Mouse (Mus musculus): ENCODE results near the gene Nrxn3.

Gene Nrxn3

DNA sequence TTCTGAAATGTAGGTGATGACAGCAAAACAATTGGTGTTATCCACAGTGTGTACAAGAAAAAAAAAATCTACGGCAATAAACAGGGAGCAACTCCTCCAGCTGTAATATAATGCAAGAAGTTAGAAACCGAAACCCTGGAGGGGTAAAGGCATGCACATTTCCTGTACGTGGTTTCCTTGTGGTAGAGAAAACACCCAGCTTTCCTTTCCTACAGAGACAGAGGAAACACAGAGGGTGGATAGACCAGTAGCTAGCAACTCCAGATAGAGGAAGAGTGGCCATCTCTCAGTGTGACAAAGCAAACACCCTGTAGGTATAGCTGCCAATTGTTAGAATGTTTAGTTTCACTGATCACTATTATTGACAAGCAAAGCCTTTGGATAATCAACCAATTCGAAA is 642.2 kb downstream of the Nrxn3 start:
- DNase-seq = no peak

DNA sequence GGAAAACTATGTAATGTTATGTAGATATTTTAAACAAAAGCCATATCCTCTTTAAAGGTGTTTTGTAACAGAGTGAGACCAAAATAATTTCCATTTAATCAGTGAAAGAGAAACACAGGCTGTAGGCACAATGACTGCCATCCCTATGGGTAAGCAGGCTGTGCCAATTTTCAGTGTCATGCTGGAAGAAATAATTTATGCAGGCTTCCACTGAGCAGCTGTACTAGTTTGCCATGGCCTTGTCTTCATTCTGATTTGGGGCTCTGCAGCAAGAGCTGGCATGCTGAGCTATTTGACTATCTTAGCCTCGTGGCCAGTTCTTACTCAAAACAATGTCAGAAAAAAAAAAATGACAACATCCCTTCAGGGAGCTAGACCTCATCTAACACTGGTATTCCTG is 647.3 kb downstream of the Nrxn3 start:
- DNase-seq = no peak

DNA sequence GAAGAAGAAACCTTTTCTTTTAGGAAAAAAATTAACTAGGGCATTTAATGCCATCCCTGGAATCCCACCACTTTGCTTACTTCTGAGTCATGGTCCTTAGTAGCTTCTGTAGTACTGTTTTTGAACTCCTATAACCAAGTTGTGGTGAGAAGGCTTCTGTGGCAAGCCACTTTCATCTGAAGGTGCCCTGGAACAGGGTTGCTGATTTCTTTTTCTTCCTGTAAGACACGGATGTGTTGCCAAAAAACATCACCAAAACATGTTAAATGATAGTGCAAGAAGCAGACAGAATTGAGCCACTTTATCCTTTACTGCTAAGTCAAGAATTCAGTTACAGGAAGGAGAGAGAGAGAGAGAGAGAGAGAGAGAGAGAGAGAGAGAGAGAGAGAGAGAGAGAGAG is 653.9 kb downstream of the Nrxn3 start:
- DNase-seq = no peak

DNA sequence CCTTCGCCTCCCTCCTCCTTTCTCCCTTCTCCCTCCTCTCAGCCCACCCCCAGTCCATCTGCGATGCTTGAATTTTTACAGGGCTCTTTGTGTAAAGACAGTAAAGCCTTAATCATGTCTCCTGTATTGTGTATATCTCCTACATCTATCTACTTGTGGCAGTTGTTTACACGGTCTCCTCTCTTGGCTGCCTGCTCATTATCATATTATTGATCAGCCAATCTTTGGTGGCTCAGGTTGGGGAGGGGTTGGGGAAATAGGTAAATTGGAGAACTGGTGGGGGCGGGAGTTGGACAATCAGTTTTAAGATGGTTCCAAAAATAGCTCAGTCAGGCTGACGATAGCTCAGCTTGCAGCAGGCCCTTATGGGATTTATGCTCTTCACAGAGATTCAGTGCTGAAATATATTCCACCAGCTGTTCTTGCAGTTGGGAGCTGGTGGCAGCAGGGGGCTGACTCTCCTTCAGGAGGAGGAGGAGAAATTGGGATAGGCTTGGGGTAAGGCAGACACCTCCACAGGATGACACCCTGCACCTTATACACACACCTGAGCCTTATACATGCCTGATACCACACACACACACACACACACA is 654.5 kb downstream of the Nrxn3 start:
- no peak for DNase-seq

DNA sequence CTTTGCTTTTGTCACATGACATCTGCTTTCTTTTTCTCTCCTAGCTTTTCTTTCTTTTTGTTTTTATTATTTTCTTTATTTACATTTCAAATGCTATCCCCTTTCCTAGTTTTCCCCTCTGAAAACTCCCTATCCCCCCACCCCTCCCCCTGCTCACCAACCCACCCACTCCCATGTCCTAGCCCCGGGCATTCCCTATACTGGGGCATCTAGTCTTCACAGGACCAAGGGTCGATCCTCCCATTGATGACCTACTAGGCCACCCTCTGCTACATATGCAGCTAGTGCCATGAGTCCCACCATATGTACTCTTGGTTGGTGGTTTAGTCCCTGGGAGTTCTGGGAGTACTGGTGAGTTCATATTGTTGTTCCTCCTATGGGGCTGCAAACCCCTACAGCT is 655.0 kb downstream of the Nrxn3 start:
- no peak for DNase-seq

DNA sequence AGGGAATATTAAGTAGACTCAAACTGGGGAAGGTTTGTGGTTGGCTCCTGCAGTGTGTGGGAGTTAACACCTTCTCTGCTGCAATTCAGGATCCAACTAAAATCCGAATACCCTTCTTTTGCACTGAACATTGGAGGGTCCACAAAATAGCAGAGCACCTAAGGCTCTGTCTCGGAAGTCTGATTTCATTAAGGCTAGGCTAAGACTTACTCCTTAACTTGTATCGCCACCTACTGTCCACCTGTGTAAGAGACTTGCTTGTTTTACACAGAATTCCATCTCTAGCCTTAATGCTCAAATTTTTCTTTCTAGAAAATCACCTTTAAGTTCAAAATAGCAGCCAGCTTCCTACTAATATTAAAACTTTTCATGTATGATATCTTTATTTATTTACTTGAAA is 660.6 kb downstream of the Nrxn3 start:
- no peak for DNase-seq

DNA sequence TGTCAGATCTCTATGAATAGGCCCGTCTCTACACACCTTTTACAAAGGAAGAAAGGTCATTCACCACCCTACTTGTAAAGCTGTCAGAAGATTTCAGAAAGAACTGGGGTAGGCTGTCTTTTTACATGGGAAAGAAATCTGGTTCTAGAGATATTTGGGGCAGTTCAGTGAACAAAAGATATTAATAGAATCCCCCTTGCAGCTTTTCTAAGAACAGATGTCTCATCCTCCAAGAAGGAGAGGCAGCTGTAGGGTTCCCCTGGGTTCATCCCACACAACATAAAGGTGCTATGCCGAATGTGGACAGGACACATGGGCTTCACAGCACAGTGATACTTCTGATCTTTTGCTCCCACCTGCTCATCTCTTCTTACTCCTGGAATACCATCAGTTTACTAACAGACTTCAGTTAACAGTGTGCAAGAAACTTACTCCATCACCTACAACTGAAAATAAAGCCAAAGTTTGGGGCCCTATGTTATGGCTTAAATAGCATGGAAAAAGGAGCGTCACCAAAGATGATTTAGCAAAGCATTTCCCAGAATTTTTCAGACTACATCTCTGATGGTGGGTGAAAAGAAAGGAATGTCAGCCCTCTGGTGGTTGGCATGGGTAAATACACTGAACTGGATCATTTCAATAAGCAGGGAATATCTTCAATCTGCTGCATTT is 672.6 kb downstream of the Nrxn3 start:
- DNase-seq = no peak

DNA sequence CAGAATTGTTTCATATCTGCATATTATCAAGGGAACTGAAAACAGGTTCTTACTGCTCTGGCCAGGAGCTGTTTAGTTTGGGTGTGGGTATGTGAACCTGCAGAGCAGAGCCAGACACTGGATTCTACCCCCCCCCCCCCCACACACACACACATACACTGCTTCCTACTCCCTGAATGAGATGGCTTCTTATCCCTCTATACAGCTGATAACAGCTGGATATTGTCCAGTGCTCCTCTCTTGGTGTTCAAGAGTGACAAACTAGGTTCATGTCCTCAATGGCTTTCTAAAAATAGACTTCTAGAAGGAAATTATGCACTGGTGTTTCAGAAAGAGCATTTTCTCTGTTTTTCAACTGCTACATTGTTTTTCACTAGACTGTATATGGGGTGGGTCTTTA is 713.8 kb downstream of the Nrxn3 start:
- no peak for DNase-seq

DNA sequence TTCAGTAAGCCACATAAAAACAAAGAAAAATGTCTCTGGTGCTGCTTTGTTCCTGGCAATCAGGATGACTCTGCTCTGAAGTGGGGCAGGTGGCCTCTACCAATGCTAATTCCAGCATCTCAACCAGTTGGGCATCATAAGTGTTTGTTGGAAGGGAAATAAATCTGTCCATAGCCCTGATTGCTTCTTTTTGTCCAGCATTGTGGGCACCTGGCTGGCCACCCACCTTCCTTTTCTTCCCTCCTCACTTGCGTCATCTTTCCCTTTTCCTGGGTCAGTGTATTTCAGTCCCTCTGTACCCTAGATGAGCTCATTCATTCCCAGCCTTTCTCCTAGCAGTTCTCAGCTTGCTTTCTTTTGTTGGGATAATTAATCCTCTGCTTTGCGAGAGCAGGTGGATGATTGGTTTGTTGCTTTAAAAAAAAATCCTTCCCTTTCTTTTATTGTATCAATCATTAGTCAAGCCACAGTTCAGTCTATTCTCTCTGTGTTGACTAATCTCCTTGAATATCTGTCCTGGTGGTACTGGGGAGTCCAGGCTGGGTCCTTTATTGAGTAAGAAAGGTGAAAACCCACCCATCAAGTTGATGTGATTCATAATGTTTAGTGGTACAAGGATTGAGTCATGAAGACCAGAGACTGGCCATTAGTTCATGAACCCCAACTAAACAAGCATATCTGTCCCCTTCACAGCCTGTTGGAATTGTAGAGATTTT is 719.8 kb downstream of the Nrxn3 start:
- DNase-seq = no peak

DNA sequence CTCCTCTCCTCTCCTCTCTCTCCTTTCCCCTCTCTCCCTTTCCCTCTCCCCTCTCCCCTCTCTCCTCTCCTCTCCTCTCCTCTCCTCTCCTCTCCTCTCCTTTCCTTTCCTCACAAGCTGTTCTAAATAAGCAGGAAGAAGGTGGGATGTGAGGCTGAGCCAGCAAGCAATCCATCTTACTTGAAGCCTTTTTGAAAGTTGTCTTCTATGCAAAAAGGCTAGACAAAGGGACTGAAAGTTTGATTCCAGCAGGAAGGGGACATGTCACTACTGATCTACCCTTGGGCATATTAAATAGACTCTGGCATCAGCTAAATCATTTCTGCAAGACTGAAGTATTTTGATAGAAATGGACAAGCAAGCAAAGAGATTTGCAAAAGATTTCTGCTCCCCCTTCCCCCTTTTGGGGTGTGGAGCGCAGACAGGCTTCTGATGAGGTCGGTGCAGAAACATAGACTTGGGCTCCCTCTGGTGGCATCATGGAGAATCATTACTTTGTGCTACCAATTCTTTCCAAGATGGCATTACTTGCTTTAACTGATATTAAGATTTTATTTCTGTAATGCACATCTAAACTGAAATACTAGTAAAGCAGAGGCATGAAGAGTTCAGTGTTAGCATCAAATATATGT is 728.1 kb downstream of the Nrxn3 start:
- DNase-seq = peak in 1 of 2 experiments; percentile 1

DNA sequence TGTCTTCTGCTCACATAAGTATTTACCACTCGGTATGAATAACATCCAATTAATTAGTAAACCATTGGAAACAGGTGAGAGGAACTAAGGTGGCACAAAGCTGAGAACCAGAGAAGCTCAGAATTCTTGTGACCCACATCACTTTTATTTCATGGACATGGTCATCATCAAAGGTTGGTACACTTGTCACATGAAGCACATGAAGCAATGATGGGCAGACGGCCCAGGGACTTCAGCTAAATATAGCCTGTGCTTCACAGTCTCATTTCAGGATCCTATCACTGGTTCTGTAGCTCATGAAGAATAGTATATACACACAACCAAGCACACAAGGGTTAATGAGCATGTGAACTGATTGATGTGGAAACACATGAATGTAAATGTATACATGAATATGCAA is 747.5 kb downstream of the Nrxn3 start:
- no peak for DNase-seq

DNA sequence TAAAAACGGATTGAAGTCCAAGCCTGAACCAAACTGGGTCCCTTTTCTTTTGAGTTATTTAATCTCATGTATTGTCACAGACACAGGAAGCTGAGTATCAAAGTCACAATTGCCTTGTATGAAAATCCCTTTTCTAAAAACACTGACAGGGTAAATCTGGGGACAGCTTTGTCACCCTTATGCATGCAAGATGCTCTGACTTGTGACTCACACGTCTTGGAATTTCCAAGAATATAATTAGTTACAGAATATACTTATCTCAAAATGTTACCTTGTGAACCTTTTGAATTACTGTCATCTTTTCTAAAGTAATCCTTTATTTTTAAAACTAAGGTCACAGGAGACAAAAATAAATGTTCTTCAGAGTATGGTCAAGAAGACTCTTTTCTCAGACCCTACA is 748.6 kb downstream of the Nrxn3 start:
- no peak for DNase-seq

DNA sequence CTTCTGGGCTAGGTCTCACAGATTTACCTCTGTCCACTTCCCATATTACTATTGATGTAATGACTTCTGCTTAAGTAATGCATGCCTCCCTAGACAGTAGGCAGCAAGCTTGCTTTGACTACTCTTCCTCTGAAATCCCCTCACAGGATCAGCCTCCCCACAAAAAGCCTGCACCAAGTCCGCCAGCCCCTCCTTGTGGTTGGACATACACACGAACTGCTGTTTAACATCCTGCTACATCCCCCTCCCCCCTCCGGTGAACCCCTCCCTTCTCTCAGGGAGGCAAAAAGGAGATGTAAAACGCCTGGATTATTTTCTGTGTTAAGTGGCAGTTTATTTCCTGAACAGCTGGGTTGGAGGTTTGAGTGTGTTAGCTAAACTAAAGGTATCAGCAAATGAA is 749.2 kb downstream of the Nrxn3 start:
- DNase-seq = no peak

DNA sequence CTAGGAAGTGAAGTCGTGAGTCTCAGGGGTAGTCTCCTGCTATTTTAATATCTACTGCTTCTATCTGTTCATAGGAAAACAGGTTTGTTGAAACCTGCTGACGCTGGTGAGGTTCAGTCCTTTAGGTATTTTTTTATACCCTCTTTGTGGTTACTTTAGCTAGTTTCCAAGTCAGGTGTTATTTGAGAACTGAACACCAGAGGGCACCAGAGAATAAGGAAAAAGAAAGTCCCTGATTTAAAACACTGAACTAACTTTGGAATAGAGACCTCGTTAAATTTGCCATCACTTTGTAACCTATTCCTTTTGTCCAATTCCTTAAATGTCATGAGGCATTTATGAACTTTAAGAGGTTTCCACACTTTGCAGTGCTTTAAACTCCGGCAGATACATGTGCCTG is 756.4 kb downstream of the Nrxn3 start:
- no peak for DNase-seq

DNA sequence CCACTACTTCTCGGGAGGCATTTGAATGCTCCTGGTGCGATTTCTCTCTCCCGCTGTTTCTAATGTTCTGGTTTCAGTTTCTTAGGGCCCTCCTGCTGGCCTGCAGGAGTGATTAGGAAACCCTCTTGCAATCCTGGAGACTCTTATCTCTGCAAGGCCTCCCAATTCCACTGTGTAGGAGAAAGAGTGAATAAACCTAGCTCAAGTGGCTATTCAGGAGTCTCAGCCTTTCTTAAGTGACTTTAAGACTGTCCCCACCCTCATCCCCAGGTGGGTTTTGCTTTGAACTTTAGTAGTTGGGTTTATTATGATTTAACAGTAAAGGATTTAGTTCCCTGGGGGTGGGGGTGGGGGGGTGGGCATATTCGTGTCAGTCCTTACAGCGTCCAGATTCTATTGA is 759.5 kb downstream of the Nrxn3 start:
- DNase-seq = no peak

DNA sequence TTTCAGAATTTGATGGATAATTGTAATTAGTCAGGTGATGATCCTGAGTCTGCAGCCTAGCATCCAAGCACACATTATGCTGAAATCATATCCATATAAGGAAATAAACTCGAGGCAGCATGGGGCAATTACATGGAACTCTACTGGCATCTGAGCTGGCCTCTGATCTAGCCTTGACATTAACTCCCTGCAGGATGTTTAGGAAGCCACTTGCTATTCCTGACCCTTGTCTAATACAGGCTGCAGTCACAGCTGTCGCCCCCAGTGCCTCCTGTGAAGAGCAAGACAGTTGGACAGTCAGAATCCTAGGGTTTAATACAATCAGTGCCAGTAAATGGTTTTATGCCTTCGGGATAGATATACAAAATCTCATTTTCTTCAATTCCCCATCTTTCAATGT is 781.4 kb downstream of the Nrxn3 start:
- DNase-seq = no peak

DNA sequence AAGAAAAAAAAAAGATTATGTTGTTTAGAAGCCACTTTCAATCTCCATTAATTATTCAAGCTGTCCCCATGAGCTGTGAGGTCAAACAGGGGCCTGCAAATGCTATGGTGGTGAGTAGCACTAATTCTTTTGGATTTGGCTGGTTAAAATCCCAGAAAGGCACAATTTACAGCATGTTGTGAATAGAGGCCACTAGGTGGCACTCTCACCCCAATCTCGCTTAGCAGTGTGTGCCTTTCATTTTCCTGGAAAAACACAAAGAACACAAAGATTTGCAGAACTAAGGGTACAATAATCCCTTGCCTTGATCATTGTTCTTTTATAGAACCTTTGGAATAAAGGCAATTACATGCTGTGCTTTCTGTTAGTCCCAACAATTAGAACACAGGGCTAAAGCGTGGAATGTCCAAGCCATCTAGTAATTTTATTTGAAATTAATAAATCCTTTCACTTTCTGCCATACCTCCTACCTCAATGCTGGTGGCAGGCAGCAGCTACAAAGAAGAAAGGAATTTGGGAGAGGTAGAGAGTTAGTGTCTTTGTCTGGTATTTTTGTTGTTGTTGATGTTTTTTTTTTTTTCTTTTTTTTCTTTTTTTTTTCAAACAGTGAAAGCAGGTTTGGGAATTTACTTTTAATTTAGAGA is 782.6 kb downstream of the Nrxn3 start:
- no peak for DNase-seq

DNA sequence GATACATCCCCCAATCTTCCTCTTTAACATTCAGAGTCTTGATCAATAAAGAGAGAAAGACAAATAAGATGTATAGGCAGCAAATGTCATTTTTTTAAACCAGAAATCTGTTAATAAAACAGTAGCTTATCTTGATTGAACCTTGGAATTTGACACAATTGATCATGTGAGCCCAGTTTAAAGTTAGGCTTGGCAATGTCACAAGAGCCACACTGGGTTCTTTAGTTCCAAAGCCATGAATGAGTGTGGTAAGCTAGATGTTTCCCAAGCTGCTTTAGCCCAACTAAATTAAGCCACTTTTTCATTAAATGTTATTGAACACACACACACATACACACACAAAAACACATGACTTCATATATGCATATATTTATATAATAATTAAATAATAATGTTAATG is 786.3 kb downstream of the Nrxn3 start:
- DNase-seq = no peak

DNA sequence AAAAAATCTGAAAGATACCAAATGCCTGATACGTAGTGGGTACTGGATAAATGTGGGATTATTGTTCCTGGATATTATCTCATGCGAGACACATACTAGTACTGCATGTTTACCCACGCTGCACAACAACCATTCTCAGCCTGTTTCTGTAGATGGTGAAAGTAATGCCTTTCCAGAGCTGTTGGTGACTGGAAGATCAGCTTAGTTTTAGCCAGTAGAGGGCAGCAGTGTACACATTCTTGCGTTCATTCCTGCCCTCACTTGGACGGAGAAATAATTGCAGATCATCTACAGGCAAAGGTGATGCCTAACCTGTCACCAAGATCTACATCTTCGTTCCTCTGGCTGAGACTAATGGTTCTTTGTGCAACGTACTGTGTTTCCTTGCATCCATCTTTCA is 791.1 kb downstream of the Nrxn3 start:
- DNase-seq = no peak

DNA sequence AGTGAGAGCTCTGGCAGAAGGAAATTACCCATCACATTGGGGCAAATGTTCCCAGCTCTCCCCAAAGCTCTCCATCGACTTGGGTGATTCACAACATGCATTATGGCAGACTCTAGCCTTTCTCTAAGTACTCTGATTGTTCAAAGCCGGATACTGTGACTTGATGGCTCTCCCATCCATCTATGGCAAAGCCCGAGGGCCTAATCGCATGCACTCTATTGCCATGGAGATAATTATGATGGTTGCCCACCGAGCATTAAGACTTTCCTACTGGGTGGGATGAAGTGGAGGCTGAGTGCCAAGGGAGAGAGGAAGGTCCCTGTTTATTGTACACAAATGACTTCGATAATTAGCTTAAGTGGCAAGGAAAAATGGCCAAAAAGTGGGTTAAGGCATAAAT is 793.4 kb downstream of the Nrxn3 start:
- DNase-seq = no peak

DNA sequence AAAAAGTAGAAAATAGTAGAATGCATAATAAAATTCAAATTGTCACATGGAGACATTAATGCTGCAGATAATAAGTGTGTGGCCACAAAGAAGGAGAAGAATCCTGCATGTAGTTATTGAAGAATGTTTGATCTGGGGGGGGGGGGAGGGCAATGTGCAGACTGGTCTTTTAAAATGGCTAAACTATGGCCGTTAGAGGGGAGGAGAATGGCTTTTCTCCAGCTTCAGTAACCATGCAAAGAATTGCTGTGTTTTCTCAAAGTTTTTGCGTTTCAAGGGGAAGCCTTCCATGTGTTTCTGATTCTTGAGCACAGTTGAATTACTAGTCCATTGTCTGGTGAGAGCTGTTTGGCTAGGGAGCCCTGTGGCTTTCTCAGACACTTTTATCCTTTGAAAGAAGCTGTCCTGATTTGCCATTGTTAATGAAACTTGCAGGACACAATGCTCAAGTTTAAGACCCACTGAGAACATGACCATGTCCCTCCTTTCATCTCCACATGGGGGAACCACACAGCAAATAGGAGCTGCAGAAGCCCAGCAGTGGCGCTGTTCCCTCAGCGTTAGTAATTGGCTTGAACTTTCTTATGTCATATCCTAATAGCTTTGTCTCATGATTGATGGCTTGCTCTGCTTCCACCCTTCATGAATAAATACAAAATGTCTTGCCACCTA is 808.1 kb downstream of the Nrxn3 start:
- DNase-seq = no peak

DNA sequence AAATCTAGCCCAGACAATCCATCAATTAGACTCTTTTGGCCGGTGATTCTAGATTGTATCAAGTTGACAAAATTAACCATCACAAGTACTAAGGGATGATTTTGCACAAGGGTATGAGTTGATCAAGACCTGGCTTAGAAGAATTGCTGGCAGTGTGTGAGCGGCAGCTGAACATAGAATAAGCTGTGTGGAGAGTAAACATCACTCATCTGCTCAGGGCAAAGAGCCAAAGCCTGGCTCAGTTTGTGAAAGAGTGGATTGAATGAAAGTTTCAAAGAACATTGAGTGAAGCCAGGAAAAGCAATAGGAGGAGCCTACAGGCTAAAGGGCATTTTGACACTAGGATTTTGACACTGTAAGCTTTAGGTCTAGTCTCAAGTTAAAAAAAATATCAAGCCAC is 828.6 kb downstream of the Nrxn3 start:
- no peak for DNase-seq

Measured in spleen, adult 18-20 months (tissue).